Mouse (Mus musculus): Measurements from ENCODE around the gene Eif3a.

The Eif3a gene

GRCm38 (mm10) chr19:60758896-60759835 lies 31.3 kb downstream of the Eif3a start:
- no peak for DNase-seq (ENCODE audit: low spot score)

DNA sequence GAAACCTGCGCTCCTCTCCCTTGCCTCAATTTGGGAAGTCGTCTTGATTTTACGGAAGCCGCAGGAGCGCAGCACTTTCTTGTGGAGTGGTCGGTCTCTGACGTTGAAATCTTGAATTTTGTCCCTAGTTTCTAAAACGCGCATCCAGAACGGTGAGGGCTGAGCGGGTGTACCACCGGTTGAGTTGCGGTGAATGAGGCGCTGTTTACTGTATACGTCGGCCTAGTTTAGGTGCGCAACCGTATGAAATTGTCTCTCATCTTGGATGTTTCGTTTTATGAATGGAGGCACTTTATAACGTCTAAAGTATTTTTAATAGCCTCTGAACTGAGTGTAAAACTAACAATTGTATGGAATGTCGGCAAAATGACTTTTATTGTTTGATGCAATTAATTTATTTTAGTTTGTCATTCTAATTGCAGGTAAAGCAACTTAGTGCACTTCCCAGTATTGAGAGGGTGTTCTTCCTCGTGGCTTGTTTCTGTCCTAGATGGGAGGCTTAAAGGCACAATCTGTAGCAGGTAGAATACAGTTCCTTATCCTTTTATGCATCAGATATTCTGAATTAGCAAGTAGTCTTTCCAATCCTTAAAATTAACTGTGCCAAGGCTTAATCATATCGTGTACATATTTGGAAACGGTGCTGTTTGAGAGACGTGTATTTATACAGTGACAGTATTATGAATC lies 33.2 kb downstream of the Eif3a start:
- no peak for DNase-seq (ENCODE audit: low spot score)

DNA sequence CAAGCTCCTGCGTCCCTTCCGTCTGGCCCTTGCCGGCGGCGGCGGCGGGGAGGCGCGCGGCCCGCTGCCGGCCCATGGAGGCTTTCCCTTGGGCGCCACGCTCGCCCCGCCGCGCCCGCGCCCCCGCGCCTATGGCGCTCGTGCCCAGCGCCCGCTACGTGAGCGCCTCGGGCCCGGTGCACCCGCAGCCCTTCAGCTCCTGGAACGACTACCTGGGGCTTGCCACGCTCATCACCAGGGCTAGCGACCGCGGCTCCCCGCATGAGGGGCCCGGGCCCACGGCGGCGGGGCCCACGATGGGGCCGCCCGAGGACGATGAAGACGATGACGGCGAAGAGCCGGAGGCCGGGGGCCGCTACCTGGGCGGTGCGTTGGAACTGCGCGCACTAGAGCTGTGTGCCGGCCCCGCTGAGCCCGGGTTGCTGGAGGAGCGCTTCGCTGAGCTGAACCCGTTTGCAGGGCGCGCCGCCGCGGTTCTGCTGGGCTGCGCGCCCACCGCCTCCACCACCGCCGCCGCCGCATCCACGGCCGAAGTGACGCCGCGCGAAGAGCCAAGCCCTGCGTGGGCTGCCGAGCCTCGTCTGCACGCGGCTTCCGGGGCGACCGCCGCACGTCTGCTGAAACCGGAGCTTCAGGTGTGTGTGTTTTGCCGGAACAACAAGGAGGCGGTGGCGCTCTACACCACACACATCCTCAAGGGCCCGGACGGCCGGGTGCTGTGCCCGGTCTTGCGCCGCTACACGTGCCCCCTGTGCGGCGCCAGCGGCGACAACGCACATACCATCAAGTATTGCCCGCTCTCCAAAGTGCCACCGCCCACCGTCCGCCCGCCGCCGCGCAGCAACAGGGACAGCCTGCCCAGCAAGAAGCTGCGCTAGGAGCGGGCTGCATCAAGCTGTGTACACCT lies 34.0 kb downstream of the Eif3a start:
- peak; percentile 50 for DNase-seq (ENCODE audit: low spot score)

DNA sequence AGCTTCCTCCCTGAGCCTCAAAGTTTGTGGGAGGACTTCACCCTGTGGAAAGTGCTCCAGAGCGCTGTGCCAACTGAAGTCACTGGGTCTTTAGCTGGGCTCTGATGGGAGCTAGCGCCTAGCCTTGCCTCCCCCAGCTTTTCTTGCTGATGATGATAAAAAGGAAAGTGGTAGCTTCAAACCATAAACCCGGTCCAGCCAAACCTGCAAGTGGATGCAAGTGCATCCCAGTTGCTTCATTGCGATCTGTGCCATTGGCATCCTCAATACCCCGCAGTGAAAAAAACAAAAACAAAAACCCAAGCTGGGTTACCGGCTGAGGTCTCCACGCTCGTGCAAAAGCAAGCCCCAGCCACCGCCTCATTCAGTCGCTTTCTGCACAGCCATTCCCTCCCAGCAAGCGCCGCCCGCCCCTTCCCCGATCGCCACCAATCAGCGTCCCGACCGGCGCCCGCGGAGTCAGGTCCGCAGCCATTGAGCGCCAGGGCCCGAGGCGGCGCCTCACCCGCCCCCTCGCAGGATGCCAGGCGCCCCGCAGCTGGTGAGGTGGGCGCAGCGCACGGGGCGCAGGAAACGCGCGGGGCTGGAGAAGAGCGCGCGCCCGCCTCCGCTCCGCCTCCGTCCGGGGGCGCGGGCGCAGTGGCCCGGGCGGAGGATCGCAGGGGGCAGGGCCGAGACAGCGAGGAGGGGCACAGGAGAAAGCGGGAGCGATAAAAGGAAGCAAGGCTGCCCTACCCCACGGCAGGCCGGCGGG lies 34.8 kb downstream of the Eif3a start, which contains the start of gene Nanos1:
TSS of gene Nanos1 (plus strand) at position 550 of the 754 bp plus-strand sequence.
- peak; percentile 85 for DNase-seq (ENCODE audit: low spot score)

DNA sequence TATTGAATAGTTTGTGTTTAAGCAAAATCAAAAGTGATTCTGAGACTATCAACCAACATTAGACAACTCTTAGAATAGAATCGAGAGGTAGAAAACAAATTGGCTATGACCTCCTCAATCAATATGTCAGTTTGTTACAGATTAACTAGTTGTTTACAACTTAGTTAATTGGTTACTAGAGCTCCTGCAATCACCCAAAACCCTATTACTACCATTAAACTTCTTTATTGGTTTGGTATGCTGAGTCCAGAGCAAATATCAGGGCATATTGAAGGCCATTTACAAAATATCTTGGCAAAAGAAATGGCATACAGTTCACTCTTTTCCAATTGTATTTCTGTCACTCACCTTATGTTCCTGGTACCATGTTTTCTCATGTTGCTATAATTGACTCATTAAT lies 42.7 kb downstream of the Eif3a start:
- DNase-seq (ENCODE audit: low spot score), result no peak

DNA sequence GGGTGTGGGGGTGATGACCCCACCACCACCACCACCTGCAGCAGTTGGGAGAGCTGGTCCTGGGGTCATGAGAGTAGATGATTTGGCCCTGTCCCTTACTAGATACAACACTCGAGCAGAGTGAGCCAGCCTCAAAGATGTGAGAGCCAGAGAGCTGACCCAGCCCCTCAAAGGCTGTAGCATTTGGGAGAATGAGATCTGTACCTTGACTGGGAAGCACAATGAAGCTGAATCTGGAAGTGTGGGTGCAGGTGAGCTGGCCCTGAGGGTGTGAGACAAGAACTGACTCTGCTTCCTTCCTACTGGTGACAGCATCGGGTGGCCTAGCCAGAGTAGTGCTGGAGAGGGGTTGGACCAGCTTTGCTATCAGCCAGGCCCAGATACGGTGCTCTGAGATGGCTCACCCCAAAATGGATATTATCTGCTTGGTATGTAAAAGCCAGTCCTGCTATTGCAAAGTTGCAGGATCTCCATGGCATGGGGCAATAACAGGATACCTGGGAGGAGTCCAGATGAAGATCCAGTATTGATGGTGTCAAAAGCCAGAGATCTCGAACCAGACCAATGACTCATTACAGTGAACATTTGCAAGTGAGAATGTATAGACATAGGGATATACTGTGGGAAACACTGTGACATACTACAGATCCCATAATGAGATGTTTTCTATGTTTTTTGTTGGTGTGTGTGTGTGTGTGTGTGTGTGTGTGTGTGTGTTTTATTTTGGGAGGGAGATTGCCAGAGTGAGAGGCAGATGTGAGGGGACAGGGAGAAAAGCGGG lies 46.5 kb downstream of the Eif3a start:
- DNase-seq (ENCODE audit: low spot score), result peak; percentile 85

DNA sequence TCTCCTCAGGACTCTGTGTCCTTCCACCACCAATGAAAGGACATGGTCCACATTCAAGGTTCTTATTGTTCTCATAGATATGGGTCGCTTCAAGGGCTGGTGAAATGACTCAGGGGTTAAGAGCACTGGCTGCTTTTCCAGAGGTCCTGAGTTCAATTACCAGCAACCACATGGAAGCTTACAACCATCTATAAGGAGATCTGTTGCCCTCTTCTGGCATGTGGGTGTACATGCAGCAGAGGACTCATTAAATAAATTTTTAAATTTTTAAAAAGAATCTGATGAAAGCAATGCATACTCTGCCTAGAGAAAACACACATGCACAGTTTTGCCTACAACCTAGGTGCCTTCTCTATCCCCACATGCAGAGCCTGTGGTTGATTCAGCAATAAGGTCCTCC lies 49.9 kb downstream of the Eif3a start:
- no peak for DNase-seq (ENCODE audit: low spot score)

GRCm38 (mm10) chr19:60731966-60732365 lies 58.5 kb downstream of the Eif3a start:
- no peak for DNase-seq (ENCODE audit: low spot score)

DNA sequence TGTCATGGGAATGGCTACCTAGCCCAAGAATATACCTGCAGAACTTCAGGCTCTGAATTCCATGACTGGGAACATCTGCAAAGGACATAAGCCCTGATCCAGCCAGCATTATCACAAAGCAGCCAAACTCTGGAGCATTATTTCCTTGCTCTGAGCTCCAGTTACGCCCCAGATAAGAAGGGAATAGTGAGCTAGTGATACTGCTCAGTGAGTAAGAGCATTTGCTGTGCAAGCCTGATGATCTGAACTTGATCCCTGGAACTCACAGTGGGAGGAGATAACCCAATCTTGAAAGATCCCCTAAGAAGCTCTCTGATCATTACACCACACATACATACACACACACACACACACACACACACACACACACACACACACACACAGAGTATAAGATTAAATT lies 59.2 kb downstream of the Eif3a start:
- DNase-seq (ENCODE audit: low spot score), result no peak

GRCm38 (mm10) chr19:60730281-60730852 lies 60.1 kb downstream of the Eif3a start:
- peak; percentile 79 for DNase-seq (ENCODE audit: low spot score)

DNA sequence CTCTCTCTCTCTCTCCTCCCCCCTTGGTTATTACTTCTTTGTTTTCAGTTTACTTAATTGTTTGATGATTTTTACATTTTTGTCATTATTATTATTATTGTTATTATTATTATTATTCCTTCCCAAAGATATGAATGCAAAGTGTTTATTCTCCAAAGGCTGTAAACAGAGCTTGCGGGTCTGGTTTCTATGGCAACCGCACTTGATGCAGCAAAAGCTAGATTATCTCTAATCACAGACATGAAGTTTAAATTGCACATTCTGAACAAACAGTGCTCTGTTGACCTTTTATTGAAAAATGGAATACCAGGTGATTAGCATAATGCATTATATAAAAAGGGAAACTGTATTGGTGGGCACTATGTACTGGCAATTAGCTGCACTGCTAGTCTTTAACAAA lies 74.1 kb downstream of the Eif3a start:
- DNase-seq (ENCODE audit: low spot score), result no peak

- DNase-seq (ENCODE audit: low spot score), result no peak
Measured at GRCm38 (mm10) chr19:60712577-60712976, 77.9 kb downstream of the Eif3a start.
